Mouse (Mus musculus): ENCODE measurements at regions not wholly inside any gene's neighbourhood (a gene's known extent, or its start where the extent isn't known, plus 50 kb on each side); places are given as distances from the start of the nearest gene placed in this dataset.

- no peak for DNase-seq (ENCODE audit: low spot score in 2 of 2)
Observed at GRCm38 (mm10) chr16:44630426-44630825, 71.7 kb upstream of the Boc start.

GRCm38 (mm10) chr16:44629296-44630275 is 70.9 kb upstream of the Boc start:
- no peak for DNase-seq (ENCODE audit: low spot score in 2 of 2)

- no peak for DNase-seq (ENCODE audit: low spot score in 2 of 2)
Observed at GRCm38 (mm10) chr16:44625871-44626293, 67.2 kb upstream of the Boc start.

GRCm38 (mm10) chr16:44625108-44625616 is 66.5 kb upstream of the Boc start:
- no peak for DNase-seq (ENCODE audit: low spot score in 2 of 2)

- DNase-seq (ENCODE audit: low spot score in 2 of 2): no peak
Observed at GRCm38 (mm10) chr16:44621573-44621972, 62.9 kb upstream of the Boc start.

- no peak for DNase-seq (ENCODE audit: low spot score in 2 of 2)
Observed at GRCm38 (mm10) chr16:44620536-44620935, 61.8 kb upstream of the Boc start.

- no peak for DNase-seq (ENCODE audit: low spot score in 2 of 2)
Observed at GRCm38 (mm10) chr16:44619476-44620103, 60.9 kb upstream of the Boc start.

- DNase-seq (ENCODE audit: low spot score in 2 of 2): peak in 1 of 2 experiments; percentile 27
Observed at GRCm38 (mm10) chr16:44617041-44617440, 58.3 kb upstream of the Boc start.

GRCm38 (mm10) chr16:44616376-44616775 is 57.7 kb upstream of the Boc start:
- peak in 1 of 2 experiments; percentile 24 for DNase-seq (ENCODE audit: low spot score in 2 of 2)

- DNase-seq (ENCODE audit: low spot score in 2 of 2): peak in 1 of 2 experiments; percentile 43
Observed at GRCm38 (mm10) chr16:44615878-44616206, 57.1 kb upstream of the Boc start.

- DNase-seq (ENCODE audit: low spot score in 2 of 2): no peak
Observed at GRCm38 (mm10) chr16:44615172-44615877, 56.6 kb upstream of the Boc start.

GRCm38 (mm10) chr16:44614235-44614634 is 55.5 kb upstream of the Boc start:
- no peak for DNase-seq (ENCODE audit: low spot score in 2 of 2)

- DNase-seq (ENCODE audit: low spot score in 2 of 2): peak in 1 of 2 experiments; percentile 34
Observed at GRCm38 (mm10) chr16:44612676-44613075, 54.0 kb upstream of the Boc start.

GRCm38 (mm10) chr16:44611525-44611924 is 52.8 kb upstream of the Boc start:
- no peak for DNase-seq (ENCODE audit: low spot score in 2 of 2)

- DNase-seq (ENCODE audit: low spot score in 2 of 2): no peak
Observed at GRCm38 (mm10) chr16:44608586-44608985, 49.9 kb upstream of the Boc start.
